Mouse (Mus musculus) E14TG2a.4 (cell line): ENCODE results near the gene Ntn1.

Source experiments
- CTCF ChIP-seq: conservative IDR thresholded peaks from 2 replicates; pipeline ENCODE4 v1.5.1; 2014; ENCODE audit warnings: low read length
- NANOG ChIP-seq: IDR thresholded peaks from 2 replicates; pipeline ENCODE4 v1.6.1; 2014; ENCODE audit warnings: borderline replicate concordance, low read length, mixed read lengths
- POU5F1 ChIP-seq: IDR thresholded peaks from 2 replicates; pipeline ENCODE4 v1.6.1; 2014; ENCODE audit warnings: low read length, borderline replicate concordance

GRCm38 (mm10) chr11:68398891-68399547 lies 1.6 kb downstream of the Ntn1 start:
- TF ChIP-seq CTCF = no peak
- TF ChIP-seq POU5F1 = no peak
- TF ChIP-seq NANOG = no peak
